Mouse (Mus musculus) intestine, embryonic 15.5 days (tissue): Measurements from ENCODE around the gene Clint1. TPM values are rescaled to one million over a fixed set of nuclear protein-coding genes. Genes with fewer than 3 reads are reported as not detected.

Experiments
- ATAC-seq: fragments of 200-750 bp; cut with Nextera tagmentation; 2 replicates; pipeline ENCODE4 v1.8.0; 2017; ENCODE audit warnings: moderate TSS enrichment, moderate library complexity
- H3K27ac ChIP-seq: fragments of 300-500 bp; sonication (generic); 2 replicates; pipeline ENCODE4 v1.5.1; 2015; ENCODE audit warnings: mild to moderate bottlenecking, inconsistent platforms
- H3K27me3 ChIP-seq: fragments of 300-500 bp; sonication (generic); replicated peaks from 2 replicates; pipeline ENCODE4 v1.6.1; 2015; ENCODE audit warnings: inconsistent platforms
- H3K36me3 ChIP-seq: fragments of 300-500 bp; sonication (generic); 2 replicates; pipeline ENCODE4 v1.6.1; 2015; ENCODE audit warnings: inconsistent platforms
- H3K4me1 ChIP-seq: fragments of 300-500 bp; sonication (generic); replicated peaks from 2 replicates; pipeline ENCODE4 v1.6.1; 2015; ENCODE audit warnings: inconsistent platforms
- H3K4me2 ChIP-seq: fragments of 300-500 bp; sonication (generic); replicated peaks from 2 replicates; pipeline ENCODE4 v1.6.1; 2015; ENCODE audit warnings: mild to moderate bottlenecking, inconsistent platforms
- H3K4me3 ChIP-seq: fragments of 300-500 bp; sonication (generic); replicated peaks from 2 replicates; pipeline ENCODE4 v1.5.1; 2015; ENCODE audit warnings: inconsistent platforms
- H3K9ac ChIP-seq: fragments of 300-500 bp; sonication (generic); 2 replicates; pipeline ENCODE4 v1.6.1; 2015; ENCODE audit warnings: inconsistent platforms
- H3K9me3 ChIP-seq: fragments of 300-500 bp; sonication (generic); 2 replicates; pipeline ENCODE4 v1.6.1; 2016; ENCODE audit warnings: inconsistent platforms
- WGBS: fragments of 180-500 bp; shearing (Covaris S2); methylation state at CpG from one replicate; pipeline ENCODE4 v1.1.7; 2015; 5-methylcytosine and 5-hydroxymethylcytosine counted together
- polyA plus RNA-seq: library from polyadenylated mRNA; unstranded; fragments of >200 nt; fragmentation: Nextera tagmentation; extraction: Ambion mirVana; gene quantifications from 2 replicates; pipeline ENCODE4 v1.2.1, GENCODE M21; 2015

Gene Clint1
- polyA plus RNA-seq, 1 experiment from 2014 or later, result 106 TPM

GRCm38 (mm10) chr11:45849203-45849602, 2.6 kb upstream of the Clint1 start:
- no peaks in the 10 kb centered on the region for H3K36me3 ChIP-seq
- no peak overlapping the region for H3K27ac ChIP-seq
- H3K27me3 ChIP-seq, result no peaks in the 10 kb centered on the region
- H3K4me2 ChIP-seq, result no peak overlapping the region
- no peak overlapping the region for H3K9ac ChIP-seq
- H3K4me1 ChIP-seq, result 0 out of 2 replicates have a peak, but pooled peaks cover 6% of the 10 kb centered on the region
- ATAC-seq, result no peak; the same call in 1 of the 2 replicates
- H3K4me3 ChIP-seq, result no peak overlapping the region
- 73% methylated on average over 4 of the region's 4 CpGs for WGBS
- no peaks in the 10 kb centered on the region for H3K9me3 ChIP-seq

GRCm38 (mm10) chr11:45849859-45850258, 2.0 kb upstream of the Clint1 start:
- Histone ChIP-seq H3K9ac (no peak overlapping the region), H3K36me3 (no peaks in the 10 kb centered on the region), H3K4me3 (no peak overlapping the region), H3K27me3 (no peaks in the 10 kb centered on the region), H3K4me2 (no peak overlapping the region), H3K4me1 (peaks cover 11% of the 10 kb centered on the region), H3K27ac (no peak overlapping the region), H3K9me3 (no peaks in the 10 kb centered on the region)
- 41% methylated on average over 3 of the region's 3 CpGs for WGBS
- ATAC-seq, result no peak

- no peak overlapping the region for H3K9ac ChIP-seq
- H3K27me3 ChIP-seq, result no peaks in the 10 kb centered on the region
- no peaks in the 10 kb centered on the region for H3K36me3 ChIP-seq
- H3K9me3 ChIP-seq, result no peaks in the 10 kb centered on the region
- no peak overlapping the region for H3K4me2 ChIP-seq
- ATAC-seq, result no peak
- no peak overlapping the region for H3K27ac ChIP-seq
- WGBS, result 41% methylated on average over 3 of the region's 3 CpGs
- H3K4me3 ChIP-seq, result no peak overlapping the region
- peaks cover 14% of the 10 kb centered on the region for H3K4me1 ChIP-seq
Observed at GRCm38 (mm10) chr11:45850317-45850716, 1.5 kb upstream of the Clint1 start.

- peaks cover 21% of the 10 kb centered on the region for H3K4me1 ChIP-seq
- no peaks in the 10 kb centered on the region for H3K36me3 ChIP-seq
- H3K4me2 ChIP-seq, result peak overlapping the region; percentile 70
- H3K27me3 ChIP-seq, result no peaks in the 10 kb centered on the region
- peak overlapping the region; percentile 97 for H3K9ac ChIP-seq
- WGBS, result 2% methylated on average over 31 of the region's 58 CpGs
- H3K9me3 ChIP-seq, result no peaks in the 10 kb centered on the region
- H3K27ac ChIP-seq, result peak overlapping the region; percentile 86
- H3K4me3 ChIP-seq, result peak overlapping the region; percentile 97
- ATAC-seq, result peak; percentile 55
Observed at GRCm38 (mm10) chr11:45852124-45852994, 508 bp downstream of the Clint1 start.

- 33% methylated on average over 6 of the region's 6 CpGs for WGBS
Observed at GRCm38 (mm10) chr11:45852995-45853317, 1.1 kb downstream of the Clint1 start.

GRCm38 (mm10) chr11:45853916-45854315, 2.1 kb downstream of the Clint1 start:
- no peak for ATAC-seq
- Histone ChIP-seq H3K4me2 (peak overlapping the region; percentile 70; the same call in 1 of the 2 replicates), H3K9me3 (no peaks in the 10 kb centered on the region), H3K27ac (no peak overlapping the region), H3K27me3 (no peaks in the 10 kb centered on the region), H3K9ac (no peak overlapping the region), H3K4me1 (peaks cover 21% of the 10 kb centered on the region), H3K36me3 (peaks cover 3% of the 10 kb centered on the region), H3K4me3 (no peak overlapping the region)
- 84% methylated on average over 2 of the region's 2 CpGs for WGBS

More at GRCm38 (mm10) chr11:45852995-45853317, 1.1 kb downstream of the Clint1 start:
- Histone ChIP-seq H3K9me3 (no peaks in the 10 kb centered on the region), H3K27ac (peak overlapping the region; percentile 36; the same call in 1 of the 2 replicates), H3K27me3 (no peaks in the 10 kb centered on the region), H3K9ac (peak overlapping the region; percentile 97; the same call in 1 of the 2 replicates), H3K4me2 (peak overlapping the region; percentile 70), H3K36me3 (no peaks in the 10 kb centered on the region), H3K4me1 (peaks cover 21% of the 10 kb centered on the region), H3K4me3 (peak overlapping the region; percentile 97)
- ATAC-seq, result no peak

- Histone ChIP-seq H3K27me3 (no peaks in the 10 kb centered on the region), H3K4me2 (peak overlapping the region; percentile 25), H3K9ac (no peak overlapping the region), H3K27ac (peak overlapping the region; percentile 60), H3K36me3 (peaks cover 3% of the 10 kb centered on the region), H3K4me3 (no peak overlapping the region), H3K4me1 (peaks cover 21% of the 10 kb centered on the region), H3K9me3 (no peaks in the 10 kb centered on the region)
- ATAC-seq, result no peak
- 77% methylated on average over 7 of the region's 7 CpGs for WGBS
Observed at GRCm38 (mm10) chr11:45854381-45854780, 2.5 kb downstream of the Clint1 start.

GRCm38 (mm10) chr11:45855407-45856148, 3.7 kb downstream of the Clint1 start:
- Histone ChIP-seq H3K36me3 (peaks cover 3% of the 10 kb centered on the region), H3K4me1 (peaks cover 21% of the 10 kb centered on the region), H3K27me3 (no peaks in the 10 kb centered on the region), H3K4me3 (no peak overlapping the region), H3K9me3 (no peaks in the 10 kb centered on the region), H3K27ac (peak overlapping the region; percentile 54), H3K4me2 (peak overlapping the region; percentile 25), H3K9ac (no peak overlapping the region)
- peak; percentile 73 for ATAC-seq
- 31% methylated on average over 7 of the region's 7 CpGs for WGBS

GRCm38 (mm10) chr11:45856149-45856516, 4.3 kb downstream of the Clint1 start:
- H3K4me2 ChIP-seq, result peak overlapping the region; percentile 25
- H3K9ac ChIP-seq, result no peak overlapping the region
- peak overlapping the region; percentile 54 for H3K27ac ChIP-seq
- no peaks in the 10 kb centered on the region for H3K9me3 ChIP-seq
- no peaks in the 10 kb centered on the region for H3K27me3 ChIP-seq
- ATAC-seq, result peak; percentile 3; the same call in 1 of the 2 replicates
- peaks cover 22% of the 10 kb centered on the region for H3K4me1 ChIP-seq
- peaks cover 3% of the 10 kb centered on the region for H3K36me3 ChIP-seq
- H3K4me3 ChIP-seq, result no peak overlapping the region
- WGBS, result 51% methylated on average over 6 of the region's 6 CpGs

- Histone ChIP-seq H3K36me3 (peaks cover 3% of the 10 kb centered on the region), H3K4me1 (peaks cover 5% of the 10 kb centered on the region; the same call in 1 of the 2 replicates), H3K9ac (no peak overlapping the region), H3K9me3 (no peaks in the 10 kb centered on the region), H3K27me3 (no peaks in the 10 kb centered on the region), H3K4me2 (no peak overlapping the region), H3K4me3 (no peak overlapping the region), H3K27ac (no peak overlapping the region)
- peak; percentile 40; the same call in 1 of the 2 replicates for ATAC-seq
- WGBS, result 41% methylated on average over 7 of the region's 7 CpGs
Observed at GRCm38 (mm10) chr11:45861334-45861733, 9.5 kb downstream of the Clint1 start.

- H3K4me3 ChIP-seq, result no peak overlapping the region
- no peaks in the 10 kb centered on the region for H3K36me3 ChIP-seq
- H3K27ac ChIP-seq, result no peak overlapping the region
- H3K9ac ChIP-seq, result no peak overlapping the region
- WGBS, result 89% methylated on average over 3 of the region's 3 CpGs
- no peak for ATAC-seq
- no peaks in the 10 kb centered on the region for H3K9me3 ChIP-seq
- no peak overlapping the region for H3K4me2 ChIP-seq
- peaks cover 5% of the 10 kb centered on the region; the same call in 1 of the 2 replicates for H3K4me1 ChIP-seq
- H3K27me3 ChIP-seq, result no peaks in the 10 kb centered on the region
Observed at GRCm38 (mm10) chr11:45864409-45864808, 12.6 kb downstream of the Clint1 start.

- 80% methylated on average over 2 of the region's 2 CpGs for WGBS
- no peak overlapping the region for H3K9ac ChIP-seq
- no peak for ATAC-seq
- no peak overlapping the region for H3K27ac ChIP-seq
- no peak overlapping the region for H3K4me2 ChIP-seq
- no peaks in the 10 kb centered on the region for H3K27me3 ChIP-seq
- no peaks in the 10 kb centered on the region for H3K9me3 ChIP-seq
- H3K4me1 ChIP-seq, result peaks cover 5% of the 10 kb centered on the region; the same call in 1 of the 2 replicates
- no peak overlapping the region for H3K4me3 ChIP-seq
- H3K36me3 ChIP-seq, result no peaks in the 10 kb centered on the region
Observed at GRCm38 (mm10) chr11:45865861-45866260, 14.0 kb downstream of the Clint1 start.
